Mouse (Mus musculus) right cerebral cortex, postnatal 25 days (tissue): ENCODE measurements around the gene Atp5e.

Experiments used
- DNase-seq: peaks from one replicate; pipeline ENCODE4 v3.0.0; 2022

Atp5e gene

GRCm38 (mm10) chr2:174463789-174464523 is at the start of gene Atp5e:
Atp5e (minus strand) TSS chr2:174464105.
- peak; percentile 98 for DNase-seq

- DNase-seq: no peak
Observed at GRCm38 (mm10) chr2:174509825-174510224, 45.9 kb upstream of the Atp5e start.

- DNase-seq: no peak
Observed at GRCm38 (mm10) chr2:174507998-174508397, 44.1 kb upstream of the Atp5e start.

- DNase-seq: no peak
Observed at GRCm38 (mm10) chr2:174502831-174503460, 39.0 kb upstream of the Atp5e start.

- DNase-seq: no peak
Observed at GRCm38 (mm10) chr2:174502321-174502720, 38.4 kb upstream of the Atp5e start.

GRCm38 (mm10) chr2:174501517-174501916 is 37.6 kb upstream of the Atp5e start:
- no peak for DNase-seq

- DNase-seq: no peak
Observed at GRCm38 (mm10) chr2:174500814-174501503, 37.1 kb upstream of the Atp5e start.

- DNase-seq: no peak
Observed at GRCm38 (mm10) chr2:174492858-174493257, 29.0 kb upstream of the Atp5e start.

- DNase-seq: no peak
Observed at GRCm38 (mm10) chr2:174487005-174487404, 23.1 kb upstream of the Atp5e start.

GRCm38 (mm10) chr2:174478746-174479145 is 14.8 kb upstream of the Atp5e start:
- no peak for DNase-seq

- no peak for DNase-seq
Observed at GRCm38 (mm10) chr2:174477543-174478319, 13.8 kb upstream of the Atp5e start.

- no peak for DNase-seq
Observed at GRCm38 (mm10) chr2:174473550-174473927, 9.6 kb upstream of the Atp5e start.

GRCm38 (mm10) chr2:174472818-174473549 is 9.1 kb upstream of the Atp5e start, which contains the start of gene Prelid3b:
Prelid3b (minus strand) TSS chr2:174473081.
- peak; percentile 99 for DNase-seq

- DNase-seq: no peak
Observed at GRCm38 (mm10) chr2:174472407-174472806, 8.5 kb upstream of the Atp5e start.

GRCm38 (mm10) chr2:174470786-174471405 is 7.0 kb upstream of the Atp5e start:
- DNase-seq: no peak

- no peak for DNase-seq
Observed at GRCm38 (mm10) chr2:174470333-174470732, 6.4 kb upstream of the Atp5e start.

- DNase-seq: peak; percentile 13
Observed at GRCm38 (mm10) chr2:174463370-174463769, 535 bp downstream of the Atp5e start.

GRCm38 (mm10) chr2:174459365-174459764 is 4.5 kb downstream of the Atp5e start:
- no peak for DNase-seq

- no peak for DNase-seq
Observed at GRCm38 (mm10) chr2:174453681-174454080, 10.2 kb downstream of the Atp5e start.

- no peak for DNase-seq
Observed at GRCm38 (mm10) chr2:174450353-174450752, 13.6 kb downstream of the Atp5e start, which contains the start of gene Tubb1. Tubb1 (plus strand) TSS chr2:174450695.

- DNase-seq: no peak
Observed at GRCm38 (mm10) chr2:174448405-174448804, 15.5 kb downstream of the Atp5e start.

- DNase-seq: no peak
Observed at GRCm38 (mm10) chr2:174446905-174447304, 17.0 kb downstream of the Atp5e start.
